Mouse (Mus musculus) heart, adult 2 months (tissue): ENCODE measurements around the gene Rbfox2. TPM values are rescaled to one million over a fixed set of nuclear protein-coding genes. Genes with fewer than 3 reads are reported as not detected.

Source experiments
- DNase-seq, 2 experiments: peaks; one replicate each; pipeline ENCODE4 v3.0.0; 2021
- H3K27ac ChIP-seq: fragments of 200-600 bp; 2 replicates; pipeline ENCODE4 v1.8.1; 2022
- H3K27me3 ChIP-seq: fragments of 200-500 bp; 2 replicates; pipeline ENCODE4 v1.6.1; 2012; ENCODE audit warnings: mild to moderate bottlenecking, low read length, inconsistent platforms, mixed read lengths; ENCODE audit not compliant: control insufficient read depth, insufficient read depth
- H3K36me3 ChIP-seq: fragments of 200-500 bp; 2 replicates; pipeline ENCODE4 v1.6.1; 2012; ENCODE audit warnings: low read length, inconsistent platforms; ENCODE audit not compliant: control insufficient read depth, insufficient read depth
- H3K4me1 ChIP-seq: fragments of 200-500 bp; 2 replicates; pipeline ENCODE4 v1.6.1; 2011; ENCODE audit warnings: low read length; ENCODE audit not compliant: control insufficient read depth, insufficient read depth
- H3K4me3 ChIP-seq: fragments of 200-600 bp; 2 replicates; pipeline ENCODE4 v1.8.1; 2022
- H3K79me2 ChIP-seq: fragments of 200-500 bp; replicated peaks from 2 replicates; pipeline ENCODE4 v1.6.1; 2012; ENCODE audit warnings: mild to moderate bottlenecking, inconsistent platforms, low read length, moderate library complexity, mixed read lengths; ENCODE audit not compliant: control insufficient read depth, insufficient read depth
- H3K9ac ChIP-seq: fragments of 200-500 bp; 2 replicates; pipeline ENCODE4 v1.6.1; 2012; ENCODE audit warnings: low read depth, mild to moderate bottlenecking, control low read depth, inconsistent platforms, low read length, mixed read lengths
- CTCF ChIP-seq: fragments of 200-600 bp; IDR thresholded peaks from 2 replicates; pipeline ENCODE4 v1.8.1; 2022; ENCODE audit warnings: antibody characterized with exemption, mild to moderate bottlenecking, moderate library complexity
- EP300 ChIP-seq: fragments of 200-500 bp; IDR thresholded peaks from 2 replicates; pipeline ENCODE4 v1.6.1; 2011; ENCODE audit warnings: low read depth, low read length, control low read depth; ENCODE audit not compliant: insufficient read depth
- POLR2A ChIP-seq: fragments of 200-500 bp; IDR thresholded peaks from 2 replicates; pipeline ENCODE4 v1.6.1; 2011; ENCODE audit warnings: mild to moderate bottlenecking, low read depth, low read length, control low read depth; ENCODE audit not compliant: insufficient read depth
- WGBS: fragments of 180-500 bp; shearing (Covaris S2); methylation state at CpG from one replicate; pipeline ENCODE4 v1.1.7; 2018; 5-methylcytosine and 5-hydroxymethylcytosine counted together
- intact Hi-C: fragments of 180-260 bp; cut with DNase I; formaldehyde crosslinking; loops from one replicate; pipeline ENCODE4 v1.15.1; 2025
- polyA plus RNA-seq: library from polyadenylated mRNA; depleted of rRNA; stranded (reverse); fragments of >200 nt; gene quantifications from 2 replicates; pipeline ENCODE4 v1.2.3, GENCODE M21; 2012; rRNA removed
- total RNA-seq, 2 experiments: library from RNA; stranded (reverse); gene quantifications; 2 replicates each; pipeline ENCODE4 v1.2.3; 2021

Rbfox2 gene
- total and polyA plus RNA-seq, 3 experiments = 86.0 to 110 (median 106) TPM

- intact Hi-C loops = loop anchor here (5.0 kb wide), 3 partner anchors 60 to 330 kb away; no protein-coding TSS in a partner anchor
- TF ChIP-seq EP300 = no peak; the same call in 1 of the 2 replicates
- TF ChIP-seq CTCF = no peak
- no peak for TF ChIP-seq POLR2A
- Histone ChIP-seq H3K27me3 (no peaks in the 10 kb centered on the region), H3K9ac (peak overlapping the region; percentile 59), H3K36me3 (peaks cover 2% of the 10 kb centered on the region; the same call in 1 of the 2 replicates), H3K4me3 (peak overlapping the region; percentile 35; the same call in 1 of the 2 replicates), H3K79me2 (no peaks in the 10 kb centered on the region), H3K4me1 (peaks cover 21% of the 10 kb centered on the region), H3K27ac (peak overlapping the region; percentile 99)
- 4% methylated on average over 2 of the region's 2 CpGs for WGBS
- DNase-seq = no peak
These were observed 269.9 kb downstream of the Rbfox2 start for GRCm38 (mm10) chr15:77036989-77037277.

DNA sequence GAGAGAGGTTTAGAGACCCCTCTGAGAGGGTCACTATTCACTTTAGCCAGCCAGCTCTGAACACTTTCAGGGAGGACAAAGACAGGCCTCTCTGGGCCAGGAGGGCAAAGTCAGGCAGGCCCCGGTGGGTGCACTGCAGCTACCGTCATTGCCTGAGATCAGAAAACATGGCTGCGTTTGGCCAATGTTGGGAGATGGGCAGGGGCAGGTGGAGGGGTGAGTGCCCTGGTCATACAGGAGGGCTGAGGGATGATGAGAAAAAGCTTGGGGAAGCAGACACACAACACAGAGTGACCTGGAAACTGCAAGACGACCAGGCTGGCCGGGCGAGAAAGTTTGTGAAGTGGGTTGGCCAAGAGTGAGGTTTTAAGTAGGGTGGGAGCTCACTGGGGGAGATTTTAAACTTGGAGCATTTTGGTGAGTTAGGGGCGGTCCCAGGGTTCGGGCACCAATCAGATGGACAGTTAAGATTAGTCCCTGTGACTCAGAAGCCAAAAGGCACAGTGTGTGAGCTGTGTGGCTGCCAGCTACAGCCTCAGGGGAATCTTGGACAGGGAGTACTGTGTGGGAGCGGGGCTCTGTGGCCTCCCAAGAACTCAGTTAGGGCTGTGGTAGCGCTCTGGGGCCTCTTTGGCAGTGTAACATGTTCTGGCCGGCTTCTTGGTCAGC lies 270.4 kb downstream of the Rbfox2 start:
- intact Hi-C loops = loop anchor here (5.0 kb wide), 3 partner anchors 59 to 331 kb away; no protein-coding TSS in a partner anchor
- WGBS = 21% methylated on average over 11 of the region's 11 CpGs

GRCm38 (mm10) chr15:77035643-77036042 lies 271.2 kb downstream of the Rbfox2 start:
- WGBS = 67% methylated on average over 3 of the region's 3 CpGs
- intact Hi-C loops = loop anchor here (5.0 kb wide), 3 partner anchors 58 to 332 kb away; no protein-coding TSS in a partner anchor
- Histone ChIP-seq H3K4me3 (no peak overlapping the region), H3K4me1 (peaks cover 21% of the 10 kb centered on the region), H3K9ac (no peak overlapping the region), H3K27ac (peak overlapping the region; percentile 99), H3K36me3 (peaks cover 2% of the 10 kb centered on the region; the same call in 1 of the 2 replicates), H3K79me2 (no peaks in the 10 kb centered on the region), H3K27me3 (no peaks in the 10 kb centered on the region)
- TF ChIP-seq CTCF = no peak
- TF ChIP-seq EP300 = no peak
- no peak for DNase-seq

More for the DNA sequence above, 270.4 kb downstream of the Rbfox2 start:
- Histone ChIP-seq H3K79me2 (no peaks in the 10 kb centered on the region), H3K4me1 (peaks cover 21% of the 10 kb centered on the region), H3K9ac (peak overlapping the region; percentile 59), H3K27me3 (no peaks in the 10 kb centered on the region), H3K36me3 (peaks cover 2% of the 10 kb centered on the region; the same call in 1 of the 2 replicates), H3K27ac (peak overlapping the region; percentile 99), H3K4me3 (peak overlapping the region; percentile 35; the same call in 1 of the 2 replicates)
- DNase-seq = peak; percentile 83 to 90
- TF ChIP-seq CTCF (no peak), EP300 (peak; percentile 70), POLR2A (peak; percentile 61; the same call in 1 of the 2 replicates)

DNA sequence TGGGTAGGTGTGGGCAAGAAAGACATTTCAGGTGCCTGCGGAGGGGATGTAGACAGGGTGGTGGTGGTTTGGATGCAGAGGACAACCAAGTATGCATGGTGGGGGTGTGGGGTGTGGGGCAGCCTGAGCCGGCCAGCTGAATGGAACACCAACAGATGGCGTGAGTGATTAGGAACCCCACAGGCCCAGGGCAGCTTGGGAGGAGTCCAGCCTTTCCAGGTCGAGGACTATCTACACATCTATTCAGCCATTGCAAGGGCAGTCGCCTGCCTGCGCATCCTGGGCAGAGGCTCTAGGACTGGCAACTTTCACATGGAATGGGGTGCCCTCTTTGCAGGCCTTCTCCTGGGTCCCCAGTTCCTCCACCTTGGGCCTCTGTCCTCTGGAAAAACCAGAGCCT lies 272.3 kb downstream of the Rbfox2 start:
- no peaks in the 10 kb centered on the region for H3K27me3 ChIP-seq
- intact Hi-C loops = no loop called here
- H3K27ac ChIP-seq = no peak overlapping the region
- no peak overlapping the region for H3K4me3 ChIP-seq
- no peak for DNase-seq
- WGBS = 74% methylated on average over 6 of the region's 6 CpGs
- no peak for TF ChIP-seq CTCF
- no peak for TF ChIP-seq EP300
- no peak for TF ChIP-seq POLR2A
- peaks cover 2% of the 10 kb centered on the region; the same call in 1 of the 2 replicates for H3K36me3 ChIP-seq
- no peak overlapping the region for H3K9ac ChIP-seq
- H3K4me1 ChIP-seq = peaks cover 21% of the 10 kb centered on the region
- H3K79me2 ChIP-seq = no peaks in the 10 kb centered on the region

DNA sequence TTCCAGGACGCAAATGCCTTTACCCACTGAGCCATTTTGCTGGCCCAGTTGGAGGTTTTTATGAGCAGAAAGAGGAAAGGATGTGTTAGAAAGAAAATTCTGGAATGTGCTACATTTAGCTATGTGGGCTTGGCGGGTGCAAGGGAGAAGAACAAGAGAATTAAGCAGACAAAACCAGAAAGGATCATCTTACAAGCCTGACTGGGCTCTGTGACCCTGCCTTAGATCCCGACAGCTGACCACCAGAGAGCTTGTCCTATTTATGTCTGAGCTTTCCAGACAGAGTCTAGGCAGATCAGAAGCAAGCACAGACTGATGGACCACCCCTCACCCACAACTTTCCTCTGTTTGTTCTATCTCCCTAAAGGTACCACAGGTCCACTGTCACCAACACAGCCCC lies 275.5 kb downstream of the Rbfox2 start:
- TF ChIP-seq POLR2A (no peak), EP300 (no peak), CTCF (no peak)
- Histone ChIP-seq H3K27me3 (no peaks in the 10 kb centered on the region), H3K9ac (no peak overlapping the region), H3K36me3 (no peaks in the 10 kb centered on the region), H3K4me3 (no peak overlapping the region), H3K79me2 (no peaks in the 10 kb centered on the region), H3K4me1 (peaks cover 11% of the 10 kb centered on the region), H3K27ac (no peak overlapping the region)
- intact Hi-C loops = no loop called here
- DNase-seq = no peak
- WGBS = 81% methylated on average over 3 of the region's 3 CpGs

DNA sequence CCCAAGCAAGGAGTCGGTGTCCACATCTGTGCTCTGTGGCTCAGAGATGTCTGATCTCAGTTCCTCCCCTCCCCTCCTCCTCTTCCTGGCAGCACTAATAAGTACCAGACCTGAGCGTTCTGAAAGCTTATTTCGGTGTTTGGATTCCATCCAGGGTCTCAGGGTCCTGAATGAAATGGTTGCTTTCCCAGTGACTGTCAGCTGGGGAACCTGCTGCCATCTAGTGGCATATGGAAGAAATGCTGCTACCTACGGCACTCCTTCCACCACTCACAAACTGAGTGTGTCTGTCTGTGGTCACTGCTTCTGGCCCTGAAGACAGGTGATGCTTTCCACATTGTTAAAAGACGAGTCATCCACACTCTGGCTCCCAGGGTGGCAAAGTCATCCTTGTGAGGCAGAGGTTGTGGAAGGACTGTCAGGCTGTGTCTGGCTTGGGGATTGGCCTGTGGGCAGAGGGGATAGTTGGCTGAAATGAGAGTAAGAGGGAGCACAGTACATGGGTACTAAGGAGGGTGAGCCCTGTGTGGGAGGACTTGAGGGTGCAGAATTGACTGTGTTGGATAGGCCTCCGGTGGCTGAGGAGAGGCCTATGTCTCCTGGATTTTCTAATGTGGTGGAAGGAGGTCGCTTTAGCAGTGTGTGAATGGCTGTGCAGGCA lies 277.3 kb downstream of the Rbfox2 start:
- intact Hi-C loops = loop anchor here (2.0 to 5.0 kb wide), 2 partner anchors 25 to 38 kb away; no protein-coding TSS in a partner anchor
- Histone ChIP-seq H3K79me2 (no peaks in the 10 kb centered on the region), H3K27me3 (no peaks in the 10 kb centered on the region), H3K36me3 (no peaks in the 10 kb centered on the region), H3K9ac (no peak overlapping the region), H3K4me1 (peaks cover 7% of the 10 kb centered on the region), H3K4me3 (no peak overlapping the region), H3K27ac (peak overlapping the region; percentile 88)
- 21% methylated on average over 7 of the region's 7 CpGs for WGBS
- DNase-seq = peak in 1 of 2 experiments; percentile 73
- TF ChIP-seq EP300 (peak; percentile 89), CTCF (peak; percentile 96), POLR2A (peak; percentile 44; the same call in 1 of the 2 replicates)

Other genes with a start within 250 kb of the Rbfox2 start
- under 1 TPM in 1 of 2 experiments, not detected in 1; 0.13 TPM for gene Apol7a, start 92.1 kb upstream of the Rbfox2 start, total RNA-seq
- gene Apol7a, start 92.1 kb upstream of the Rbfox2 start, polyA plus RNA-seq = 0.23 and 0.29 TPM in 2 replicates
- gene Apol9a, start 104.1 kb upstream of the Rbfox2 start, total RNA-seq = under 1 TPM; 0.27 to 0.39 TPM
- 0.73 and 1.00 TPM in 2 replicates for gene Apol9a, start 104.1 kb upstream of the Rbfox2 start, polyA plus RNA-seq
- gene Apol7b, start 140.5 kb upstream of the Rbfox2 start, total RNA-seq = under 1 TPM; 0.21 to 0.43 TPM
- gene Apol7b, start 140.5 kb upstream of the Rbfox2 start, polyA plus RNA-seq = 0.10 TPM in 1 of 2 replicates, not detected in the other
- gene Apol10a, start 170.0 kb upstream of the Rbfox2 start, total RNA-seq = under 1 TPM in 1 of 2 experiments, not detected in 1; 0.07 TPM
- not detected in 2 replicates for gene Apol10a, start 170.0 kb upstream of the Rbfox2 start, polyA plus RNA-seq
- gene Apol11a, start 201.3 kb upstream of the Rbfox2 start, total RNA-seq = not detected
- gene Apol11a, start 201.3 kb upstream of the Rbfox2 start, polyA plus RNA-seq = not detected in 2 replicates
- not detected for gene Apol7c, start 226.3 kb upstream of the Rbfox2 start, total RNA-seq
- gene Apol7c, start 226.3 kb upstream of the Rbfox2 start, polyA plus RNA-seq = 0.12 TPM in 1 of 2 replicates, not detected in the other